Mouse (Mus musculus) forebrain, embryonic 15.5 days (tissue): ENCODE results near the gene Pxdc1. TPM values are rescaled to one million over a fixed set of nuclear protein-coding genes. Genes with fewer than 3 reads are reported as not detected.

Source experiments
- ATAC-seq: fragments of 200-750 bp; cut with Nextera tagmentation; replicated peaks from 2 replicates; pipeline ENCODE4 v1.8.0; 2017; ENCODE audit warnings: mild to moderate bottlenecking, moderate TSS enrichment, moderate library complexity
- H3K27ac ChIP-seq: fragments of 300-500 bp; sonication (generic); replicated peaks from 2 replicates; pipeline ENCODE4 v1.5.1; 2015; ENCODE audit warnings: mild to moderate bottlenecking, inconsistent platforms
- H3K27me3 ChIP-seq: fragments of 300-500 bp; sonication (generic); 2 replicates; pipeline ENCODE4 v1.6.1; 2015; ENCODE audit warnings: inconsistent platforms
- H3K36me3 ChIP-seq: fragments of 300-500 bp; sonication (generic); 2 replicates; pipeline ENCODE4 v1.6.1; 2015; ENCODE audit warnings: mild to moderate bottlenecking, inconsistent platforms
- H3K4me1 ChIP-seq: fragments of 300-500 bp; sonication (generic); 2 replicates; pipeline ENCODE4 v1.6.1; 2015; ENCODE audit warnings: inconsistent platforms
- H3K4me2 ChIP-seq: fragments of 300-500 bp; sonication (generic); replicated peaks from 2 replicates; pipeline ENCODE4 v1.6.1; 2015; ENCODE audit warnings: mild to moderate bottlenecking, inconsistent platforms
- H3K4me3 ChIP-seq: fragments of 300-500 bp; sonication (generic); 2 replicates; pipeline ENCODE4 v1.5.1; 2015; ENCODE audit warnings: mild to moderate bottlenecking, inconsistent platforms
- H3K9ac ChIP-seq: fragments of 300-500 bp; sonication (generic); replicated peaks from 2 replicates; pipeline ENCODE4 v1.6.1; 2015; ENCODE audit warnings: mild to moderate bottlenecking, inconsistent platforms
- H3K9me3 ChIP-seq: fragments of 300-500 bp; sonication (generic); 2 replicates; pipeline ENCODE4 v1.6.1; 2016; ENCODE audit warnings: inconsistent platforms
- WGBS: fragments of 180-500 bp; shearing (Covaris S2); methylation state at CpG from one replicate; pipeline ENCODE4 v1.1.7; 2015; ENCODE audit warnings: mixed read lengths; 5-methylcytosine and 5-hydroxymethylcytosine counted together
- polyA plus RNA-seq: library from polyadenylated mRNA; unstranded; fragments of >200 nt; fragmentation: Nextera tagmentation; extraction: Ambion mirVana; gene quantifications from 2 replicates; pipeline ENCODE4 v1.2.1, GENCODE M21; 2015

Gene Pxdc1
- polyA plus RNA-seq, 1 experiment from 2014 or later = 5.9 TPM

DNA sequence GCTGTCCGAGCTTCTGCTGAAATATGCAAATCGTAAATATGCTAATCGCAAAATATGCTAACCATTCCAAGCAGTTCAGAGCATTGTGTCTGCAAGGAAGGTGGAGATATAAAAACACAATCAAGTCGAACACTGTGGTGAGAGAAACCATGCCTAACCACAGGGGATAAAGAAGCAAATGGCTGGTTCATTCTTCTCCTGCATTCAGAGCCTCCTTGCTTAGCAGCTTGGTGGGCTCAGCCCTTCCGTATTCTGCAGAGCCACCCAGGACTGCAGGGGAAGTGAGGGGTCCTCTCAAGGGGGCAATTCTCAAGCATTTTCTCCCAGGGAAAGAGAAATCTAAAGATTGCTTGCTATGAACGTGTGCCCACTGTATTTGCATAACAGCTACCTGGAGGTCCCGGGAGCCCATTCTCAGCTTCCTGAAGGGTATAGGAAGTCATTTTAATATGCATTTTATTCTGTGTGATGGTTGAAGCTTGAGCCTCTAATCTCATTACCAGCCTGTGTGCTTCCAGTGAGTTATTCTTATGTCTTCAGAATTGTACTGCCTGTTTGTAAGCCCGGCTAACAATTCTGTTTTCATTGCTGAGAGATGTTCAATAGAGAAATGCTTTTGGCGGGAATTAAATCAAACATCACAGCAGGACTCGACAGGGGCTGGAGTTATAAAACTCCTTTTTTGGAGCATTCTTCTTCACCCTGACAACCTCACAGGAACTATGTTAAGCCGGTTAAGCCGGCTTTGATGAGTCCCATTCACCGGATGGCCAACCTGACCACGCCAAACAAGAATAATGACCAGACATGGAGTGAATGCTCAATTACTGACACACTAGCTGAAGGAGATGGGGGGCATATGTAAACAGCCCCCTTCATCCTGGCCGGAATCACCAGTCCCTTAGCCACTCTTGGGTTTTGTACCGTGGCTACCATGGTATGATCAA, 16.9 kb upstream of the Pxdc1 start:
- peaks cover 5% of the 10 kb centered on the region; the same call in 1 of the 2 replicates for H3K4me1 ChIP-seq
- 0 out of 2 replicates have a peak overlapping the region, but pooled peaks have one; percentile 3 for H3K4me2 ChIP-seq
- no peaks in the 10 kb centered on the region for H3K36me3 ChIP-seq
- no peak overlapping the region for H3K27ac ChIP-seq
- H3K27me3 ChIP-seq = no peaks in the 10 kb centered on the region
- H3K9me3 ChIP-seq = no peaks in the 10 kb centered on the region
- WGBS = 18% methylated on average over 16 of the region's 16 CpGs
- no peak overlapping the region for H3K9ac ChIP-seq
- ATAC-seq = no peak; the same call in 1 of the 2 replicates
- H3K4me3 ChIP-seq = no peak overlapping the region

DNA sequence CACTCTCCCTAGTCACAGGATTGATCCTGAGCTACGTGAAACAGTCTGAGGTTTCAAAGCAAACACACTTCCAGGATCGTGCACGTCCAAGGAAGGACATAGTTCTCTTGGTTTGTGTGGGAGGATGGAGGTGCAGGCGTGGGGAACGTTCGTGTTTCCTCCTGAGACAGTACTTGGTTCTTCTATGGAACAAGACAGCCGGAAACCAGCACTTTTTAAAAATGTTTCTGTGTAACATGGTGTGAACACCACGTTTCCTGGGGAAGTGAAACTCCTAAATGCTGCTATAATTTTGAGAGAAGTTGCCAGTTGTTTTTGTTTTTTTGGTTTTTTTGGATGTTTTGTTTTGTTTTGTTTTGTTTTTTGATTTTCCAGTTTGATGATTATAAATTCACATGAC, 13.9 kb upstream of the Pxdc1 start:
- ATAC-seq = no peak
- H3K36me3 ChIP-seq = no peaks in the 10 kb centered on the region
- peaks cover 5% of the 10 kb centered on the region; the same call in 1 of the 2 replicates for H3K4me1 ChIP-seq
- H3K4me2 ChIP-seq = no peak overlapping the region
- no peak overlapping the region for H3K4me3 ChIP-seq
- 90% methylated on average over 8 of the region's 8 CpGs for WGBS
- H3K9me3 ChIP-seq = no peaks in the 10 kb centered on the region
- H3K9ac ChIP-seq = no peak overlapping the region
- no peak overlapping the region for H3K27ac ChIP-seq
- H3K27me3 ChIP-seq = no peaks in the 10 kb centered on the region

DNA sequence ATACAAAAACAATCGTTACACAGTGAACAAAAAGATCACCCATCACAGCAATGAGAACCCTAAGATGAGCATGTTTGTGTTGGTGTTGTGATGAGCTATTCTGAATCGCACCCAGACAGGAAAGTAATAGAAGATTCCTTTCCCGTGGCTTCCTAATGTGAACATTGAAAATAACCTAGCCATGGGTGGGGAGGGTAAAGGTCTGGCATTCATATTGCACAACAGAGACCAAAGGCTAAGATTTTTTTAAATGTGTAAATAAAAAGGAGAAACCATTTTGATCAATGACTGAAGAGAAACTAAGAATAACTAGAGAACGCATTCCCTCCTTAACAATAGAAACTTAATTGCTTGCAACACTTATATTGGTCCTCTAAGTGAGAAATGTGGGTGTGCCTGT, 11.8 kb upstream of the Pxdc1 start:
- WGBS = 72% methylated on average over 4 of the region's 4 CpGs
- ATAC-seq = no peak

DNA sequence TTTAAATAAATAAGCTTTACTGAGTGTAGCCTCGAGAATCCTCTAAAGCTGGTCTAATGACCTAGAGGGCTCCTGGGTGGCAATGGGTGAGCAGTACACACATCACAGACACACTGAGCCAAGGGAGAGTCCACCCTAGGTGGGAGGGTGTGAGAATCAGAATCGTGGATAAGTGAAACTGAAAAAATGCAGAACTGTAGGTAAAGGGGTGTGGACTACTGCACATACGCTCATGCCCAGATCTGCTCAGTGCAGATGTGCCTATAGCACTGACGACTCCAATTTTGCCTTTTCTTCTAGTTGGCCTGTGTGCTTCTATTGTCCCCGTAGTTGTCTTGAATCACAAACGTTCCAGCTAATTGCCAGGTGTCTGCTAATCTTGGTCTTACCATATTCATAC, 10.5 kb upstream of the Pxdc1 start:
- Histone ChIP-seq H3K27ac (no peak overlapping the region), H3K4me1 (no peaks in the 10 kb centered on the region), H3K9me3 (no peaks in the 10 kb centered on the region), H3K36me3 (no peaks in the 10 kb centered on the region), H3K9ac (no peak overlapping the region), H3K4me2 (no peak overlapping the region), H3K27me3 (no peaks in the 10 kb centered on the region), H3K4me3 (no peak overlapping the region)
- 78% methylated on average over 6 of the region's 6 CpGs for WGBS
- ATAC-seq = no peak

More for the DNA sequence above, 11.8 kb upstream of the Pxdc1 start:
- H3K4me3 ChIP-seq = no peak overlapping the region
- no peak overlapping the region for H3K4me2 ChIP-seq
- H3K27me3 ChIP-seq = no peaks in the 10 kb centered on the region
- H3K9me3 ChIP-seq = no peaks in the 10 kb centered on the region
- H3K36me3 ChIP-seq = no peaks in the 10 kb centered on the region
- no peak overlapping the region for H3K27ac ChIP-seq
- H3K9ac ChIP-seq = no peak overlapping the region
- H3K4me1 ChIP-seq = peaks cover 4% of the 10 kb centered on the region; the same call in 1 of the 2 replicates

DNA sequence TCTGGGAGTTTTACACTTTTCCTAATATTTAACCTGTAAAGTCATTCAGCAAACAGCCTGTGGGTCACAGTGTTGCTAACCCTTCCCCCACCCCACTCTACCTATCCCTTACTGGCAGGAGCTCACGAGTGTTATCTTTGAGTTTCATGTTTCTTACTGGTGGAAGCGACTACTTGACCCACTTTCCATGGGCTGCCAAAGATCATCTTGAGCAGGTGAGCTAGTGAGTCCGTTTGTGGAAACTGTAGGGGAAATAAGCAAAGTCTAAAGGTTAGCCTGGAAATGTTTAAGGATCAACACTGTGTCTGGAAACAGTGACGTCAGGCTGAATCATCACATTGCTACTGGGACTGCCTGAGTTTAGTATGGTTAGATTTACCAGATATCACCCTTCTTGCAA, 6.2 kb upstream of the Pxdc1 start:
- no peak overlapping the region for H3K4me2 ChIP-seq
- WGBS = 80% methylated on average over 4 of the region's 4 CpGs
- no peaks in the 10 kb centered on the region for H3K36me3 ChIP-seq
- no peak for ATAC-seq
- H3K9me3 ChIP-seq = no peaks in the 10 kb centered on the region
- no peaks in the 10 kb centered on the region for H3K4me1 ChIP-seq
- no peak overlapping the region for H3K9ac ChIP-seq
- no peak overlapping the region for H3K4me3 ChIP-seq
- H3K27me3 ChIP-seq = peaks cover 3% of the 10 kb centered on the region; the same call in 1 of the 2 replicates
- H3K27ac ChIP-seq = no peak overlapping the region

DNA sequence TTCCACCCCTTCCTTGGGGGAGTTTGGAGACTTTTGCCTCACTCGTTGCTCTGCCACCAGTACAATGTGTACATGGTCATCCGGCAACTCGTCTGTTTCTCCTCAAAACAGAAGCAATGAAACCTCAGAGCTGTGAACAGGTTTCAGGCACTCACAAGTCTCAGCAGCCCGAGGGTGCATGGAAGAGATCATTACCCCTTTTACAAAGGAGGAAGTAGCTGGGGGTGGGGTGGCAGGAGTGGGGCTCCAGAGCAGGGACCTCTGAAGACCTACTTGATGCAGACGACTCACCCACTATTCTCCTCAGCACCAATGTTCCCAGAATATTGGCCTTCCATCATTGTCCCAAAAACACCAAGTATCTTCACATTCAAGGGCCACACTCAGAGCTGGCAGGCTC, 3.1 kb upstream of the Pxdc1 start:
- no peaks in the 10 kb centered on the region for H3K9me3 ChIP-seq
- peaks cover 15% of the 10 kb centered on the region; the same call in 1 of the 2 replicates for H3K27me3 ChIP-seq
- H3K4me1 ChIP-seq = peaks cover 18% of the 10 kb centered on the region
- H3K36me3 ChIP-seq = no peaks in the 10 kb centered on the region
- H3K4me3 ChIP-seq = no peak overlapping the region
- no peak overlapping the region for H3K4me2 ChIP-seq
- 84% methylated on average over 5 of the region's 5 CpGs for WGBS
- H3K27ac ChIP-seq = no peak overlapping the region
- no peak for ATAC-seq
- no peak overlapping the region for H3K9ac ChIP-seq

DNA sequence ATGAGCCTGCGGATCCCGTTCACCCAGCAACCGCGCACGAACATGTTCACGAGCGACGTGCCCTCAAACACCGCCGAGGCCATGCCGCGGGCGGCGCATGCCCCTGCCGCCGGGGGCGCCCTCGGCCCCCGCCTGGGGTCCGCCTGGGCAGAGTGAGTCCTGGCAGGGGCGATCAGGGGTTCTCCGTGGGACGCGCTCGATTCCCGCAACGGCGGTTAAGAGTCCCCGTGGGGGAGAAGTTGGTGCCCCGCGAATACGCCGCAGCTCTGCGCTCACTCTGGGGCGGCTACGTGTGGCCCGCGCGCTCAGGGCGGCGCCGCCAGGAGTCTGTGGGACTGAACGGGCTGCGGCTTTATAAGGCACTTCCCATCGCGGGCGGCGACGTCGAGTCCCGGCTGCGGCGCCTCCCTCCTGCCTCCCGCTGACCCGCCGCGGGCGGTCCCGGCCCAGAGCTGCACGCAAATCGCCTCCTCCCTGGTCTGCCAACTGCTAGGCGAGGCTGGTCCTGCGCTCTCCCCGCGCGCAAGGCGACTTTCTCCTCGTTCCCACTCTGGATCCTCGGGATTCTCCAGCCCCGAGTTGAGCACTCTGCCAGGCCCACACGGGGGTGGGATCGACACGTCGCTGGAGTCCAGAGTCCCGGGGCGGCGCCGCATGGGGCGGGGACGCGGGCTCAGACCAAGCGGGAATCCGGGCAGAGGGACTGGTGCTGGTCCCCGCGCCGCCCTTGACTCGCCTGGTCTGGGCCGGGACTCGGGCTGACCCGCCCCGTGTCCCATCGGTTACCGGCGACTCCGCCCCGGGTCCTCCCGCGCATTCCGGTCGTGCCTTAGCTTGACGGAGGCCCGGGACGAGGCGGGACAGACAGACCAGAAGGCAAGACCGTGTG, 689 bp downstream of the Pxdc1 start:
- ATAC-seq = peak; percentile 74
- peaks cover 23% of the 10 kb centered on the region; the same call in 1 of the 2 replicates for H3K27me3 ChIP-seq
- H3K9me3 ChIP-seq = no peaks in the 10 kb centered on the region
- WGBS = under 1% methylated on average over 103 of the region's 105 CpGs
- no peak overlapping the region for H3K27ac ChIP-seq
- H3K36me3 ChIP-seq = no peaks in the 10 kb centered on the region
- H3K9ac ChIP-seq = peak overlapping the region; percentile 40
- H3K4me2 ChIP-seq = peak overlapping the region; percentile 91
- peak overlapping the region; percentile 48 for H3K4me3 ChIP-seq
- peaks cover 26% of the 10 kb centered on the region for H3K4me1 ChIP-seq

DNA sequence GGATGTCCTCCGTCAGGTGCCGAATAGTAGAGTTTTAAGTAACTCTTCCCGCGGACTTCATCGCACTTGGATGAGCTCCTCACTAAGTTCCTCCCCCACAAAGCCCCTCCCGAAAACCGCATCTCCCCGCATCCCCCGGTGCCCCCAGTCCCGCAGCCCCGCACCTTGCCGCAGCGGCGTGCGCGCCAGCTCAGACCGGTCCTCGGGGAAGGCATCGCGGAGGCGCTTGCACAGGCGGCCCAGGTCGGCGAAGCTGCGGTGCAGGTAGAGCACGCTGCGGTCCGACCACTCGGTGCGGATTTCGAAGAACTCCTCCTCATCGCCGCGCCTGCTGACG, 1.3 kb downstream of the Pxdc1 start:
- H3K9me3 ChIP-seq = no peaks in the 10 kb centered on the region
- H3K27me3 ChIP-seq = peaks cover 23% of the 10 kb centered on the region; the same call in 1 of the 2 replicates
- under 1% methylated on average over 35 of the region's 35 CpGs for WGBS
- H3K4me2 ChIP-seq = peak overlapping the region; percentile 91
- peak overlapping the region; percentile 40 for H3K9ac ChIP-seq
- H3K27ac ChIP-seq = no peak overlapping the region
- no peaks in the 10 kb centered on the region for H3K36me3 ChIP-seq
- H3K4me1 ChIP-seq = peaks cover 26% of the 10 kb centered on the region
- peak; percentile 73 for ATAC-seq
- peak overlapping the region; percentile 48 for H3K4me3 ChIP-seq

DNA sequence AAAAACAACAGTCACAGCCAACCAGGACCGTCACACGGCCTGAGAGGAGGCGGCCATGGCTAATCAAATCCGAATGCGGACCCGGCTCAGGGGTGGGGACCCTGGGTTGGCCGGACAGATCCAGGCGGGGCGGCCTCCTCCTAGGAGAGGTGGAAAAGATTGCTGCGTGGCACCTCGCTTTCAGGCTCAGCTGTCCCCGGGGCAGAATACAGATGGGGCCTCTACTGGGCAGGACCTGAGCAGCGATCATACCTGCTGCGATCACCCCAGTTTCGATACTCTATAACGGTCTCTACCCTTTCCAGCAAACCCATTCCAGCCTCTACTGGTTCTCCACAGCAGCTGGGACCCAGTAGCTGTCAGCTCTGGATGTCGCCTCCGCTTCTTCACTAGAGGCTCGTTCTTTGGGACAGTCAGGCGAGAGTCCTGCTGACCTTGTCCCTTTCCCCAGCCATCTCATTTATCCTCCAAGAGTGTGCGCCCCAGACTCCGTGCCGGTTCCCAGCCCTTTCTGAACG, 1.8 kb downstream of the Pxdc1 start:
- peak; percentile 26 for ATAC-seq
- Histone ChIP-seq H3K36me3 (no peaks in the 10 kb centered on the region), H3K27me3 (peaks cover 23% of the 10 kb centered on the region; the same call in 1 of the 2 replicates), H3K9me3 (no peaks in the 10 kb centered on the region), H3K4me3 (peak overlapping the region; percentile 48), H3K9ac (peak overlapping the region; percentile 40), H3K27ac (no peak overlapping the region), H3K4me2 (peak overlapping the region; percentile 91), H3K4me1 (peaks cover 26% of the 10 kb centered on the region)
- 2% methylated on average over 24 of the region's 24 CpGs for WGBS

DNA sequence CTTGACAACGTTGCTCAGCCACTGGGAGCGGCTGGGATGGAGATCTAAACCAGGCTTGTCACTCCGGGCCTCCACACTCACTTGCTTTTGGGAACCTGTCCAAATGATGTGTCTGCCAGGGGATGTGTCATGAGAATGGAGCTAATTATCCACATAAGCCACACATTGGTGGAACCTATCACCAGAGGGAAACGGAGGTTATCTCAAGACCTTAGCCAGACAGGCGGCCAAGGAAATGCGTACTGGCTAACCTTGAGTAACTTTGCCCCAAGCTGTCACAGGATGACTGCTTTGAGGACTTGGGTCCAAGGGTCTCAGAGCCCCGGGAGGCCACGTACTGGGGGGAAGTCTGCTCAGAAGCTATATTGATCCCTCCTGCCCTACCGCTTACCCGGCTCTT, 2.3 kb downstream of the Pxdc1 start:
- Histone ChIP-seq H3K9me3 (no peaks in the 10 kb centered on the region), H3K4me1 (peaks cover 31% of the 10 kb centered on the region), H3K4me3 (peak overlapping the region; percentile 48), H3K27me3 (peaks cover 23% of the 10 kb centered on the region; the same call in 1 of the 2 replicates), H3K9ac (no peak overlapping the region), H3K4me2 (peak overlapping the region; percentile 91), H3K27ac (no peak overlapping the region), H3K36me3 (no peaks in the 10 kb centered on the region)
- ATAC-seq = no peak
- 21% methylated on average over 10 of the region's 10 CpGs for WGBS

DNA sequence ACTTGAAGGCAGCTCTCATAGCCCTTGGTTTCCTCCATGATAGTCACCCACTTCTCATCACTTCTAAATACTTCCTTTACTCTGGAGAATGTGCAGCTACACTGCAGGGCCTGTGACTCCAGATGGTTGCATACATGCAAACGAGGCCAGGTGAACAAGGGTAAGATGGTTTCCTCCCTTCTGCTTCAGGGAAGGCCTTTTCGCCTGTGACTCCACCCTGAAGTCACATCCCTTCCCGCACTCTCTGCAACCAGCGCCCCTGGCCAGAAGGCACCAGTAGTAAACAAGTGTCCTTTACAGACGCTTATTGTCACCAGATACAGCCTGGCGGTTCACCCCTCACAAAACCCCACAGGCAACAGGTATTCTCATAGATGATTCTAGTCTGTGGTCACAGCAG, 2.9 kb downstream of the Pxdc1 start:
- Histone ChIP-seq H3K4me2 (no peak overlapping the region), H3K27me3 (peaks cover 23% of the 10 kb centered on the region; the same call in 1 of the 2 replicates), H3K27ac (no peak overlapping the region), H3K4me3 (no peak overlapping the region), H3K9ac (no peak overlapping the region), H3K36me3 (no peaks in the 10 kb centered on the region), H3K4me1 (peaks cover 32% of the 10 kb centered on the region), H3K9me3 (no peaks in the 10 kb centered on the region)
- ATAC-seq = no peak
- WGBS = 63% methylated on average over 6 of the region's 6 CpGs
